Mouse (Mus musculus): ENCODE results near the gene Oprd1.

The Oprd1 gene

GRCm38 (mm10) chr4:132079555-132080275, 64.6 kb downstream of the Oprd1 start:
- peak; percentile 63 for DNase-seq (ENCODE audit: low spot score)

- DNase-seq (ENCODE audit: low spot score): no peak
Measured at GRCm38 (mm10) chr4:132078296-132078714, 66.0 kb downstream of the Oprd1 start.

- DNase-seq (ENCODE audit: low spot score): no peak
Measured at GRCm38 (mm10) chr4:132077445-132077844, 66.8 kb downstream of the Oprd1 start.

GRCm38 (mm10) chr4:132076480-132077405, 67.5 kb downstream of the Oprd1 start:
- DNase-seq (ENCODE audit: low spot score): peak; percentile 44

- DNase-seq (ENCODE audit: low spot score): no peak
Measured at GRCm38 (mm10) chr4:132075796-132076195, 68.5 kb downstream of the Oprd1 start.

- peak; percentile 98 for DNase-seq (ENCODE audit: low spot score)
Measured at GRCm38 (mm10) chr4:132074933-132075769, 69.1 kb downstream of the Oprd1 start, which contains the start of gene Epb41. Gene Epb41 (minus strand): TSS chr4:132075321.

- peak; percentile 37 for DNase-seq (ENCODE audit: low spot score)
Measured at GRCm38 (mm10) chr4:132074077-132074932, 70.0 kb downstream of the Oprd1 start, which contains the start of gene Gm10300. Gene Gm10300 (plus strand): TSS chr4:132074697.

- DNase-seq (ENCODE audit: low spot score): no peak
Measured at GRCm38 (mm10) chr4:132072946-132073345, 71.3 kb downstream of the Oprd1 start.

- no peak for DNase-seq (ENCODE audit: low spot score)
Measured at GRCm38 (mm10) chr4:132072156-132072555, 72.1 kb downstream of the Oprd1 start.

GRCm38 (mm10) chr4:132071674-132072073, 72.6 kb downstream of the Oprd1 start:
- no peak for DNase-seq (ENCODE audit: low spot score)

- no peak for DNase-seq (ENCODE audit: low spot score)
Measured at GRCm38 (mm10) chr4:132067938-132068235, 76.4 kb downstream of the Oprd1 start.

- DNase-seq (ENCODE audit: low spot score): no peak
Measured at GRCm38 (mm10) chr4:132067112-132067937, 77.0 kb downstream of the Oprd1 start.

GRCm38 (mm10) chr4:132066101-132066773, 78.0 kb downstream of the Oprd1 start:
- peak; percentile 60 for DNase-seq (ENCODE audit: low spot score)

- DNase-seq (ENCODE audit: low spot score): no peak
Measured at GRCm38 (mm10) chr4:132065578-132065977, 78.7 kb downstream of the Oprd1 start.

GRCm38 (mm10) chr4:132064550-132064949, 79.7 kb downstream of the Oprd1 start:
- no peak for DNase-seq (ENCODE audit: low spot score)

- DNase-seq (ENCODE audit: low spot score): no peak
Measured at GRCm38 (mm10) chr4:132062934-132063884, 81.1 kb downstream of the Oprd1 start.

GRCm38 (mm10) chr4:132062289-132062688, 82.0 kb downstream of the Oprd1 start:
- DNase-seq (ENCODE audit: low spot score): no peak
